Mouse (Mus musculus) heart, embryonic 11.5 days (tissue): ENCODE measurements around the gene Iqcd. TPM values are rescaled to one million over a fixed set of nuclear protein-coding genes. Genes with fewer than 3 reads are reported as not detected.

Experiments
- ATAC-seq: fragments of 200-750 bp; cut with Nextera tagmentation; replicated peaks from 2 replicates; pipeline ENCODE4 v1.8.0; 2017; ENCODE audit warnings: moderate library complexity; ENCODE audit not compliant: insufficient number of reproducible peaks, low FRiP score, low TSS enrichment
- H3K27ac ChIP-seq: fragments of 300-500 bp; sonication (generic); 2 replicates; pipeline ENCODE4 v1.5.1; 2014; ENCODE audit warnings: mild to moderate bottlenecking, low read depth, low read length
- H3K27me3 ChIP-seq: fragments of 300-500 bp; sonication (generic); 2 replicates; pipeline ENCODE4 v1.6.1; 2014; ENCODE audit warnings: mild to moderate bottlenecking, low read length, mixed read lengths; ENCODE audit not compliant: control insufficient read depth, insufficient read depth
- H3K36me3 ChIP-seq: fragments of 300-500 bp; sonication (generic); 2 replicates; pipeline ENCODE4 v1.6.1; 2014; ENCODE audit warnings: mild to moderate bottlenecking, low read length, moderate library complexity, mixed read lengths; ENCODE audit not compliant: control insufficient read depth, insufficient read depth
- H3K4me1 ChIP-seq: fragments of 300-500 bp; sonication (generic); 2 replicates; pipeline ENCODE4 v1.6.1; 2014; ENCODE audit warnings: low read length; ENCODE audit not compliant: control insufficient read depth, insufficient read depth
- H3K4me2 ChIP-seq: fragments of 300-500 bp; sonication (generic); 2 replicates; pipeline ENCODE4 v1.6.1; 2014; ENCODE audit warnings: mild to moderate bottlenecking, moderate library complexity
- H3K4me3 ChIP-seq: fragments of 300-500 bp; sonication (generic); 2 replicates; pipeline ENCODE4 v1.5.1; 2014; ENCODE audit warnings: low read depth, low read length
- H3K9ac ChIP-seq: fragments of 300-500 bp; sonication (generic); 2 replicates; pipeline ENCODE4 v1.6.1; 2014; ENCODE audit warnings: mild to moderate bottlenecking, low read depth, low read length, moderate library complexity
- H3K9me3 ChIP-seq: fragments of 300-500 bp; sonication (generic); replicated peaks from 2 replicates; pipeline ENCODE4 v1.6.1; 2016; ENCODE audit warnings: low read length; ENCODE audit not compliant: control insufficient read depth
- WGBS: fragments of 180-500 bp; shearing (Covaris S2); extraction: QIAGEN DNeasy Blood & Tissue Kit; methylation state at CpG from one replicate; pipeline ENCODE4 v1.1.7; 2014; ENCODE audit not compliant: insufficient replicate concordance; 5-methylcytosine and 5-hydroxymethylcytosine counted together
- polyA plus RNA-seq: library from polyadenylated mRNA; unstranded; fragments of >200 nt; fragmentation: Nextera tagmentation; extraction: Ambion mirVana; gene quantifications from 2 replicates; pipeline ENCODE4 v1.2.1, GENCODE M21; 2014

The Iqcd gene
- polyA plus RNA-seq, 1 experiment from 2014 or later: 0.54 TPM

DNA sequence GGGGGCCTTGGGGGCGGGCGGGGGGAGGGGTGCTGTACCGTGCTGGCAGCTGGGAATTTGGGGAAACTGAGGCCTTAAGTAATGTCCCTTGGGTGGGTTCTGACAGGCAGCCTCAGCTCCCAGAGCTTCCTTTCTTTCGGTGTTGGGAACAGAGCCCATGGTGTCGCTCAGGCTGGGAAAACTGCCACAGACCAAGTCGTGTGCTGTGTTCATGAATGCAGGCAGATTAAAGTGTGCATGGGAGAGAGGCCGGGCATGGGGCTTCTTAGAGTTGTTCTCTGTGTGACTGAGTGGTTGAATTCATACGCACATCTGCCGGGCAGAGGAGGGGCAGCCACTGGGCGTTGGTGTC lies 33.0 kb downstream of the Iqcd start:
- Histone ChIP-seq H3K27me3 (no peaks in the 10 kb centered on the region), H3K9me3 (no peaks in the 10 kb centered on the region), H3K9ac (no peak overlapping the region), H3K36me3 (peaks cover 40% of the 10 kb centered on the region), H3K4me2 (no peak overlapping the region), H3K4me3 (no peak overlapping the region), H3K27ac (no peak overlapping the region), H3K4me1 (no peaks in the 10 kb centered on the region)
- no peak for ATAC-seq
- 91% methylated on average over 10 of the region's 10 CpGs for WGBS

DNA sequence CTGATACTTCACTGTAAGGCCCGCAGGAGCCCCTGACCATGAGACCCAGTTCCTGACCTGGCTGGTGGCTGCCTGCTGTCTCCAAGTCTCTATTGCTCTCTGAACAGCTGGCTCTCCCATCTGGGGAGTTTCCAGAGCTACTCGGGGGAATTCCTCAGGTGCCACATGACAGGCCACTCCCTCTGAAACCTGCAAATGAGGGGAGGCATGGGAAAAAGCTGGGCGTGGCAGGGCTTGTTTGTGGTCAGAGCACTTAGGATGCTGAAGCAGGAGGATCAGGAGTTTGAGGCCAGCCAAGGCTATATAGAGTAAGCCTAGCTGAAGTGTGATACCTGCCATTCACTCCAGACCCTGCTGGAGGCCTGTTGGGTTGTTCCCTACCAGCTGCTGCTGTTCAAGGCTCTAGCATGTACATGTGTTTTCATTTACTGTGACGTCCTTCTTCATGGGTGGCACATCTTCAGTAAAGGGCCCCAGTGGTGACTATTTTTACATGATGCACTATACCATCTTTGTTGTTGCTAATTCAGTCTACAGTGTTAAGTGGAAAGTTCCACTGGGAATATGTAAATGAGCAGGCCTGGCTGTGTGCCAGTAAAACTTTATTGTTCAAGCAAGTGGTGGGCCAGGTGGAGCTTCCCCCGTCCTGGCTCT lies 33.5 kb downstream of the Iqcd start:
- WGBS: 82% methylated on average over 5 of the region's 5 CpGs
- ATAC-seq: no peak
- no peaks in the 10 kb centered on the region for H3K9me3 ChIP-seq
- H3K27me3 ChIP-seq: no peaks in the 10 kb centered on the region
- H3K4me1 ChIP-seq: no peaks in the 10 kb centered on the region
- H3K27ac ChIP-seq: no peak overlapping the region
- no peak overlapping the region for H3K4me2 ChIP-seq
- no peak overlapping the region for H3K9ac ChIP-seq
- peaks cover 39% of the 10 kb centered on the region for H3K36me3 ChIP-seq
- H3K4me3 ChIP-seq: no peak overlapping the region

GRCm38 (mm10) chr5:120624427-120624826 lies 35.6 kb downstream of the Iqcd start:
- WGBS: 94% methylated on average over 10 of the region's 10 CpGs
- H3K36me3 ChIP-seq: peaks cover 35% of the 10 kb centered on the region
- no peaks in the 10 kb centered on the region for H3K9me3 ChIP-seq

DNA sequence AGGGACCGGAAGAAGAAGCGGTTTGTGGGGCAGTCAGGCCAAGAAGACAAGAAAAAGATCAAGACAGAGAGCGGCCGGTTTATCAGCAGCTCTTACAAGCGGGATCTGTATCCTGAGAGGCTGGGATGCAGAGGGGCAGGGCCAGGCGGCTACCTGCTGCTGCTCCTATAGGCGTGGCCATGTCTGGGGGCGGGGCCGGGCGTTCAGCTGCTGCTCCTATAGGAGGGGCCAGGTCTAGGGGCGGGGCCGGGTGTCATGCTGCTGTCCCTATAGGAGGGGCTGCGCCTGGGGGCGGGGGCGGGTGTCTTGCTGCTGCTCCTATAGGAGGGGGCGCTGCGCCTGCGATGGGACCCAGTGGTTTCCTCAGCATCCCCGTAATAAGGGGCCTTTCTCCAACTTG lies 37.6 kb downstream of the Iqcd start:
- Histone ChIP-seq H3K9me3 (no peaks in the 10 kb centered on the region), H3K9ac (no peak overlapping the region), H3K4me3 (no peak overlapping the region), H3K27me3 (peaks cover 4% of the 10 kb centered on the region), H3K27ac (no peak overlapping the region), H3K36me3 (peaks cover 19% of the 10 kb centered on the region), H3K4me2 (no peak overlapping the region), H3K4me1 (peaks cover 7% of the 10 kb centered on the region; the same call in 1 of the 2 replicates)
- 27% methylated on average over 19 of the region's 19 CpGs for WGBS
- ATAC-seq: no peak

More at GRCm38 (mm10) chr5:120624427-120624826, 35.6 kb downstream of the Iqcd start:
- peaks cover 7% of the 10 kb centered on the region; the same call in 1 of the 2 replicates for H3K4me1 ChIP-seq
- no peak overlapping the region for H3K4me2 ChIP-seq
- H3K27ac ChIP-seq: no peak overlapping the region
- H3K4me3 ChIP-seq: no peak overlapping the region
- no peaks in the 10 kb centered on the region; the same call in 1 of the 2 replicates for H3K27me3 ChIP-seq
- ATAC-seq: no peak
- no peak overlapping the region for H3K9ac ChIP-seq

- H3K36me3 ChIP-seq: peaks cover 19% of the 10 kb centered on the region
- WGBS: 90% methylated on average over 15 of the region's 15 CpGs
- H3K4me3 ChIP-seq: no peak overlapping the region
- no peak overlapping the region for H3K4me2 ChIP-seq
- H3K9me3 ChIP-seq: peaks cover 5% of the 10 kb centered on the region; the same call in 1 of the 2 replicates
- peaks cover 7% of the 10 kb centered on the region; the same call in 1 of the 2 replicates for H3K4me1 ChIP-seq
- peaks cover 4% of the 10 kb centered on the region for H3K27me3 ChIP-seq
- no peak overlapping the region for H3K27ac ChIP-seq
- H3K9ac ChIP-seq: no peak overlapping the region
- no peak for ATAC-seq
These were observed 38.9 kb downstream of the Iqcd start for GRCm38 (mm10) chr5:120627515-120628300.

DNA sequence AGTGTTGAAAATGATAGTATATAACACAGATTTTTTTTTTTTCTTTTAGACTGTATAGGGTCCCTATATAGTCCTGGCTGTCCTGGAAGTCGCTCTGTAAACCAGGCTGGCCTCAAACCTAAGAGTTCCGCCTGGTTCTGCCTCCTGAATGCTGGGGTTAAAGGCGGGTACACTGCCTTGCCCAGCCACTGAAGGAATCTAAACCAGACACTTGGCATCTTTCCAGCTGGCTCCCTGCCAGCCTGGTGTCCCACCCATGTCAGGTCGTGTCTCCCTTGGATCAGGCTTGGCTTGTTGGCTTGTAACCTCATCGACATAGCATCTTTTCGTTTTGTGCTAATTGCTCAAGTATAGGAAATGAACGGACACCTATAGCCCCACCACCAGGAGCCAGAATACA lies 39.8 kb downstream of the Iqcd start:
- peaks cover 7% of the 10 kb centered on the region; the same call in 1 of the 2 replicates for H3K4me1 ChIP-seq
- WGBS: 57% methylated on average over 7 of the region's 7 CpGs
- ATAC-seq: 0 out of 2 replicates have a peak, but pooled peaks have one; percentile 5
- H3K9me3 ChIP-seq: peaks cover 5% of the 10 kb centered on the region; the same call in 1 of the 2 replicates
- no peak overlapping the region for H3K4me2 ChIP-seq
- peaks cover 4% of the 10 kb centered on the region for H3K27me3 ChIP-seq
- no peak overlapping the region for H3K9ac ChIP-seq
- no peak overlapping the region for H3K27ac ChIP-seq
- peaks cover 19% of the 10 kb centered on the region for H3K36me3 ChIP-seq
- no peak overlapping the region for H3K4me3 ChIP-seq

GRCm38 (mm10) chr5:120631128-120631527 lies 42.3 kb downstream of the Iqcd start:
- no peak for ATAC-seq
- Histone ChIP-seq H3K27ac (no peak overlapping the region), H3K36me3 (peaks cover 13% of the 10 kb centered on the region), H3K4me1 (peaks cover 15% of the 10 kb centered on the region), H3K9ac (no peak overlapping the region), H3K27me3 (peaks cover 4% of the 10 kb centered on the region), H3K4me2 (peak overlapping the region; percentile 66), H3K4me3 (peak overlapping the region; percentile 25; the same call in 1 of the 2 replicates), H3K9me3 (peaks cover 5% of the 10 kb centered on the region; the same call in 1 of the 2 replicates)
- WGBS: 6% methylated on average over 29 of the region's 29 CpGs

- Histone ChIP-seq H3K9ac (no peak overlapping the region), H3K4me2 (no peak overlapping the region), H3K27ac (no peak overlapping the region), H3K4me3 (no peak overlapping the region), H3K27me3 (peaks cover 4% of the 10 kb centered on the region), H3K4me1 (peaks cover 15% of the 10 kb centered on the region), H3K9me3 (peaks cover 5% of the 10 kb centered on the region; the same call in 1 of the 2 replicates), H3K36me3 (peaks cover 10% of the 10 kb centered on the region)
- WGBS: 86% methylated on average over 5 of the region's 5 CpGs
- ATAC-seq: no peak
These were observed 43.1 kb downstream of the Iqcd start for GRCm38 (mm10) chr5:120631892-120632291.
